Mouse (Mus musculus) gastrocnemius, adult 8-10 months (tissue): ENCODE results near the gene Cyp2c40. TPM values are rescaled to one million over a fixed set of nuclear protein-coding genes. Genes with fewer than 3 reads are reported as not detected.
"Not testable (repeated sequence)": the region's sequence is repeated elsewhere in the genome, so short reads cannot be mapped to it uniquely, and the experiment has no call there.

Experiments
- DNase-seq, 2 experiments: peaks; one replicate each; pipeline ENCODE4 v3.0.0; 2022; ENCODE audit warnings: low spot score in 2 of 2
- total RNA-seq, 4 experiments: library from RNA; stranded (reverse); gene quantifications; 2 replicates each; pipeline ENCODE4 v1.2.4; 2022

Cyp2c40 gene
- 1 to 10 TPM in 1 of 4 experiments, not detected in 3; 1.4 TPM for total RNA-seq

DNA sequence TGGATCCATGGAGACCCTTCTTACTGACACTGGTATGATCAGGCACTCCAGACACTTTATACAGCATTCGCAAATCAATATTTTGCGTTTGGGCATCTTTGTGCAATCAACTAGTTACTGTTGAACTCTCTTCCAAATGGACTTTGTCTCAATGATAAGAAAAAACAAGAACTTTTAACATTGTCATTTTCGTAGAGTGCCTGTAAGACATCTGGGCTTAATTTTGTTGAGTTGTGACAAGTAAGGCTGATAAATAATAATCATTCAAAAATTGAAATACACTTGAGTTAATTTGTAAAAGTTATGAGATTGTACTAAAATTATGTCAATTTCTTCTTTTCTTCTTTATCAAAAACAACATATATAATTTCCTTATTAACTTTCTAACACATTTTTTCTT is at the start of gene Cyp2c40:
TSS of gene Cyp2c40 (minus strand) at position 101 of the 400 bp plus-strand sequence.
- DNase-seq: not testable (repeated sequence)

DNA sequence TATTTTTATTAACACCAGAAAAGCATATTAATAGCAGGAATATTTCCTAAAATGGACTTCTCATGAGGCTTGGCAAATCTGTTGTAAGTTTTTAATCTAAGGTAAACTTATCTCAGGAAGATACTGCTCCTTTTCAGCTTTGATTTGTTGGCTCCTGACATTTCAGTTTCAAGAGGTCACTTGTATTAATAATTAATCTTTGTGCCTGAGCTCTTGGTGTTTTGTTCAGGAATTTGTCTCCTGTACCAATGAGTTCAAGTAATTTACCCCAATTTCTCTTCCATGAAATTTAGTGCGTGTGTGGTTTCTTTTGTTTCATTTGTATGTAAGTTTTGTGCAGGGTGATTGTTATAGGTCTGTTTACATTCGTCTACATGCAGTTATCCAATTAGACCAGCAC is 8.3 kb upstream of the Cyp2c40 start:
- DNase-seq: not testable (repeated sequence)

DNA sequence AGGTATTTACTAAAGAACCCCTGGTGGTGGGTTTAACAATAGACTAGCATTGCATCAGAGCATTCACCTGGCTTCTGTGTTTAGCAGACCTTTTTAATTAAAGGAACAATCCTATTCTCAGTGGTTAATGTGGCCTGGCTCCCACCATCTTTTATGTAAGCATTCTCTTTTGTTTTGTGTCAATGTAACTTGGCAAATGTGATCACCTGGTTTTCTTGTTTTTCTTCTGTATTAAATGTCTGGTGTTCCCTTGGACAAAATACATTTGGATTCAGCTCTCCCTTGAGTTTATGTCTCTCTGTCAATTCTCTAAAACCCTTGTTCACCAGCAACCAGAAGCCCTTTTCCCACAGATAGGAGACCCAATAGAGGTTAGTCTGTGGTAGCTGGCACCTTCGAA is 3.8 kb upstream of the Cyp2c40 start:
- DNase-seq: not testable (repeated sequence)

GRCm38 (mm10) chr19:39815991-39816390 is 3.4 kb upstream of the Cyp2c40 start:
- DNase-seq: not testable (repeated sequence)

DNA sequence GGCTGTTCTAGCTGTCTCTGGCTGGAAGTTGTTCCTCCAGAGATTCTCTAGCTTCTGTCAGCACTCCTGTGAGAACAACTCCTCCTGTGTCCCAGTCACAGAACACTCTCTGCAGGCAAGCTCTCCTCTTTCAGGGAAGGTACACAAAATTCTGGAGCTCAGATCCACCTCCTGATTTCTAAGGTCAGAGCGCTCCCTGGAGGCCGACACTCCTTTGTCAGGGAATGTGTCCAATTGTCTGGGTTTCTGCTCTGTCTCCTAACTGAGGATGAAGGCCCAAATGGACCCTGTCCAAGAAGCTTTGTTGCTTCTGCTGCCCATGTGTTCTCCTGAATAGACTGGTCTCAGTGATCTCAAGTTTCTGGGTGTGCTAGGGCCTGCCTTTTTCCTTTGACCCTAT is 27.2 kb downstream of the Cyp2c40 start:
- DNase-seq: not testable (repeated sequence)

GRCm38 (mm10) chr19:39745357-39745756 is 67.3 kb downstream of the Cyp2c40 start:
- DNase-seq: no peak

GRCm38 (mm10) chr19:39744361-39744760 is 68.3 kb downstream of the Cyp2c40 start:
- DNase-seq: not testable (repeated sequence)

DNA sequence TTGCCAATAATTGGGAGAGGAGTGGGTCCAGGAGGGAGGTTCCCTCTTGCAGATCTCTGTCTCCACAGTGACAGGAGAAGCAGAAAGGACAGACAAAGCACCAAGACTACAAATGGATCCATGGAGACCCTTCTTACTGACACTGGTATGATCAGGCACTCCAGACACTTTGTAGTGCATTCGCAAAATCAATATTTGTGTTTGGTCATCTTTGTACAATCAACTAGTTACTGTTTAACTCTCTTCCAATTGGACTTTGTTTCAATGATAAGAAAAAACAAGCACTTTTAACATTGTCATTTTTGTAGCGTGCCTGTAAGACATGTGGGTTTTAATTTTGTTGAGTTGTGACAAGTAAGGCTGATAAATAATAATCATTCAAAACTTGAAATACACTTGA is 71.7 kb downstream of the Cyp2c40 start, which contains the start of gene Cyp2c68:
TSS of gene Cyp2c68 (minus strand) at position 135 of the 400 bp plus-strand sequence.
- DNase-seq: no peak

Other genes starting within 250 kb of the Cyp2c40 start
- gene Cyp2c67, start 163.8 kb downstream of the Cyp2c40 start, total RNA-seq: not detected
- not detected for gene Cyp2c68, start 71.8 kb downstream of the Cyp2c40 start, total RNA-seq
- gene Cyp2c69, start 74.0 kb upstream of the Cyp2c40 start, total RNA-seq: under 1 TPM in 1 of 4 experiments, not detected in 3; 0.59 TPM
- under 1 TPM in 1 of 4 experiments, not detected in 3; 0.27 TPM for gene Cyp2c37, start 179.6 kb upstream of the Cyp2c40 start, total RNA-seq